Mouse (Mus musculus) liver, postnatal 0 days (tissue): ENCODE results near the gene Inafm1. TPM values are rescaled to one million over a fixed set of nuclear protein-coding genes. Genes with fewer than 3 reads are reported as not detected.
"Not testable (repeated sequence)": the region's sequence is repeated elsewhere in the genome, so short reads cannot be mapped to it uniquely, and the experiment has no call there.

Source experiments
- ATAC-seq: fragments of 200-750 bp; cut with Nextera tagmentation; 2 replicates; pipeline ENCODE4 v1.8.0; 2017; ENCODE audit warnings: mild to moderate bottlenecking, moderate library complexity
- DNase-seq: peaks from one replicate; pipeline ENCODE4 v3.0.0-alpha.2; 2016
- H3K27ac ChIP-seq: fragments of 300-500 bp; sonication (generic); 2 replicates; pipeline ENCODE4 v1.5.1; 2014; ENCODE audit warnings: antibody characterized with exemption, moderate library complexity, mild to moderate bottlenecking, low read depth
- H3K27me3 ChIP-seq: fragments of 300-500 bp; sonication (generic); 2 replicates; pipeline ENCODE4 v1.6.1; 2014; ENCODE audit warnings: low read length, control low read depth, mixed read lengths; ENCODE audit not compliant: insufficient read depth
- H3K36me3 ChIP-seq: fragments of 300-500 bp; sonication (generic); replicated peaks from 2 replicates; pipeline ENCODE4 v1.6.1; 2014; ENCODE audit warnings: mild to moderate bottlenecking, control low read depth, low read length, moderate library complexity, mixed read lengths; ENCODE audit not compliant: insufficient read depth
- H3K4me1 ChIP-seq: fragments of 300-500 bp; sonication (generic); 2 replicates; pipeline ENCODE4 v1.6.1; 2014; ENCODE audit warnings: antibody characterized with exemption, mild to moderate bottlenecking, control low read depth; ENCODE audit not compliant: insufficient read depth
- H3K4me2 ChIP-seq: fragments of 300-500 bp; sonication (generic); 2 replicates; pipeline ENCODE4 v1.6.1; 2014; ENCODE audit warnings: low read depth, mild to moderate bottlenecking, low read length, moderate library complexity, mixed read lengths
- H3K4me3 ChIP-seq: fragments of 300-500 bp; sonication (generic); 2 replicates; pipeline ENCODE4 v1.5.1; 2014; ENCODE audit warnings: low read depth, low read length
- H3K9ac ChIP-seq: fragments of 300-500 bp; sonication (generic); replicated peaks from 2 replicates; pipeline ENCODE4 v1.6.1; 2014; ENCODE audit warnings: mild to moderate bottlenecking, moderate library complexity
- H3K9me3 ChIP-seq: fragments of 300-500 bp; sonication (generic); 2 replicates; pipeline ENCODE4 v1.6.1; 2016; ENCODE audit warnings: mild to moderate bottlenecking, control low read depth, low read length, mixed read lengths
- CTCF ChIP-seq: sonication (generic); IDR thresholded peaks from 2 replicates; pipeline ENCODE4 v1.5.1; 2016; ENCODE audit warnings: antibody characterized with exemption, low read depth
- EP300 ChIP-seq: IDR thresholded peaks from 2 replicates; pipeline ENCODE4 v1.6.1; 2016; ENCODE audit warnings: antibody characterized with exemption, low read depth, mild to moderate bottlenecking
- WGBS: fragments of 180-500 bp; shearing (Covaris S2); extraction: QIAGEN DNeasy Blood & Tissue Kit; methylation state at CpG from one replicate; pipeline ENCODE4 v1.1.7; 2014; ENCODE audit not compliant: insufficient replicate concordance; 5-methylcytosine and 5-hydroxymethylcytosine counted together
- polyA plus RNA-seq: library from polyadenylated mRNA; unstranded; fragments of >200 nt; fragmentation: Nextera tagmentation; extraction: Ambion mirVana; gene quantifications from 2 replicates; pipeline ENCODE4 v1.2.1, GENCODE M21; 2015

Inafm1 gene
- polyA plus RNA-seq, 1 experiment from 2014 or later: 7.5 TPM

DNA sequence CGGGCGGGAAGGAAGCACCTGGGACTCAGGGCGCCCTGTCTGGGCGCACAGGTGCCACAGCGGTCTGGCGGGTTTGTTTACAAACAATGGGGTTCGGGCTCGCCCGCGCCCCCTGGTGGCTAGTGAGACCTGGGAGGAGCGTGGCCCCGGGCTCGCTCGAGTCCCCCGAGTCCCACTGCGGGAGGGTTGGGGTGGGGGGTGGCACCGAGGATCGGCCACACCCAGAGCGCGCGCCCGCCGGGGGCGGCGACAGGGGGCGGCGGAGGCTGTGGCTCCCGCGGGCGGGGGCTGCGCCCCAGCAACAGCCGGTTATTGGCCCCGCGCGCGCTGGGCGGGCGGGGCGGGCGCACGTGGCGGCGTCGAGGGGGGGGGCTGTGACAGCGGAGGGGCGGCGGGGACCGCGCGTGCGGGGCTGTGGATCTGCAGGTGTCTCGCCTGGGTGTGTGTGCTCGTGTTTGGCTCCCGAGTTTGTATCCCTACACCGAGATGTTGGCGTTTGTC lies 36.7 kb upstream of the Inafm1 start:
- H3K27me3 ChIP-seq: peaks cover 2% of the 10 kb centered on the region; the same call in 1 of the 2 replicates
- peak; percentile 94 for DNase-seq
- no peaks in the 10 kb centered on the region for H3K36me3 ChIP-seq
- peak overlapping the region; percentile 81 for H3K4me3 ChIP-seq
- under 1% methylated on average over 38 of the region's 56 CpGs for WGBS
- peaks cover 45% of the 10 kb centered on the region for H3K4me1 ChIP-seq
- H3K27ac ChIP-seq: peak overlapping the region; percentile 99
- H3K4me2 ChIP-seq: peak overlapping the region; percentile 100
- H3K9ac ChIP-seq: peak overlapping the region; percentile 95
- TF ChIP-seq EP300 (no peak), CTCF (peak; percentile 88)
- H3K9me3 ChIP-seq: no peaks in the 10 kb centered on the region
- ATAC-seq: peak; percentile 45

DNA sequence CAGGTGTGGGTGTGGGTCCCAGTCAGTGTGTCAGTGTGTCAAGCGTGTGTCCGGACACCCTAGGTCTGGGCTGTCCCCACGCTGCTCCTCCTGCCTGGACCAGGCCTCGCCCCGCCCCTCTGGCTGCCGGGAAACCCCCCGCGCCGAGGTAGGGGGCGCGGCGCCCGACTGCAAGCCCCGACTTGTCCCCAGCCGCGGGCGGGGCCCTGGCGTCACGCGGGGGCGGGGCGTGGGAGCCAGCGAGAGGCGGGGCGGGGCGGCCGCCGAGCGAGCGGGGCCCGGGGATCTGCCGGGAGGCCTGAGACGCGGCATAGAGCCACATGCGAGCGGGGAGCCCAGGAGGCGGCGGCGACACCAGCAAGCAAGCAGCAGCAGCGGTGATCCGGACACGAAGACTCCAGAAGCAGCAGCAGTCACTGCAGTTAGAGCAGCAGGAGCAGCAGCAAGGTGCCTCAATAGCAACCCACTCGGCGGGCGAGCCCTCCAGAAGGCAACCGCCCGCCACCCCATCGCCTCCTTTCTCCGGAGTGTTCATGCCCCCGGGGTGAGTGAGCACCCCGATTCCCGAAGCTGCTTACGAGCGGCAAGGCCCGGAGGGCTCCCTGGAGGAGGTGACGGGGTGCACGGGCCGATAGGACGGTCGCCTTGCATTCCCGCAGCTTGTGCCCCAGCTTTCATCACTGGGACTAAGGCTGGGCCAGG lies 36.1 kb upstream of the Inafm1 start:
- H3K27me3 ChIP-seq: peaks cover 2% of the 10 kb centered on the region; the same call in 1 of the 2 replicates
- DNase-seq (peak; percentile 93), ATAC-seq (peak; percentile 63)
- peak overlapping the region; percentile 99 for H3K27ac ChIP-seq
- H3K9ac ChIP-seq: peak overlapping the region; percentile 95
- no peaks in the 10 kb centered on the region for H3K36me3 ChIP-seq
- WGBS: under 1% methylated on average over 53 of the region's 61 CpGs
- TF ChIP-seq EP300: no peak; the same call in 1 of the 2 replicates
- H3K4me3 ChIP-seq: peak overlapping the region; percentile 81
- H3K4me2 ChIP-seq: peak overlapping the region; percentile 100
- H3K9me3 ChIP-seq: no peaks in the 10 kb centered on the region
- peaks cover 44% of the 10 kb centered on the region for H3K4me1 ChIP-seq

DNA sequence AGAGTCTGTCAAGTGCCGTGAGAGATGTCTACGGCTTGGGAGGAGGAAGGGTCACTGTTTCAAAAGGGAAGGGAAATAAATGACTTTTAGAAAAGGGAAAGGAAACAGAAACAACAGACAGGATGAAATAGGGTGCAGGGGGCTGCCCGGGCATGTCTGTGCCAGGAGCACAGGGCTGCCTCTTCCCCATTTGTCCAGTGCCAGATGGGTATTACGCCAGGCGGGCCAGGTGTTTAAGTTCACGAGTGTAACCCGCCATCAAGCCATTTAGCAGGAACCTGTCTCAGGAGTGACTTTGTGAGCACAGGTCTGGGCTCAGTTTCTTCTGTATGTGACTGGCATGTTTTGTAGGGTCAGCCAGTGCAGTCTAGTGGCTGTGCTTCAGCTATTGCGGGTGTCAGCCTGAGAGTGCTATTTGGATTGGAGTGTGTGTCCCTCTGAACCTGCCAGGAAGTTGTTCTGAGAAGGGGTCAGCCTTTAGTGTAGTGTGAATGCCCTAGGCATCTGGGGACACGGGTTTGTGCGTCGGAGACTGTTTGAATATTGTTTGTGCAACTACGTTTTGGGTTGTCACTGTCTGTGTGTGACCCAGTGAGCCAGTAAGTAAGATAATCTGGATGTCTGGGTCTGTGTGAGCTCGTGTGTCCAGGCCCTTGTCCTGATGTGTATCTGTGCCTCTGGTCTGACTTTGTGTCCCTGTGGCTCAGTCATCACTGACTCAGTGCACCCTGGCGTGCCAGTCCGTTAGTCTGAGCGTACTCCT lies 35.3 kb upstream of the Inafm1 start:
- H3K27ac ChIP-seq: peak overlapping the region; percentile 99
- H3K9ac ChIP-seq: peak overlapping the region; percentile 95
- peak; percentile 1 for ATAC-seq
- TF ChIP-seq CTCF (no peak), EP300 (no peak)
- peaks cover 2% of the 10 kb centered on the region; the same call in 1 of the 2 replicates for H3K27me3 ChIP-seq
- no peaks in the 10 kb centered on the region for H3K9me3 ChIP-seq
- H3K4me1 ChIP-seq: peaks cover 39% of the 10 kb centered on the region
- 27% methylated on average over 16 of the region's 16 CpGs for WGBS
- H3K4me3 ChIP-seq: peak overlapping the region; percentile 81
- peak; percentile 51 for DNase-seq
- H3K36me3 ChIP-seq: no peaks in the 10 kb centered on the region
- peak overlapping the region; percentile 100 for H3K4me2 ChIP-seq

DNA sequence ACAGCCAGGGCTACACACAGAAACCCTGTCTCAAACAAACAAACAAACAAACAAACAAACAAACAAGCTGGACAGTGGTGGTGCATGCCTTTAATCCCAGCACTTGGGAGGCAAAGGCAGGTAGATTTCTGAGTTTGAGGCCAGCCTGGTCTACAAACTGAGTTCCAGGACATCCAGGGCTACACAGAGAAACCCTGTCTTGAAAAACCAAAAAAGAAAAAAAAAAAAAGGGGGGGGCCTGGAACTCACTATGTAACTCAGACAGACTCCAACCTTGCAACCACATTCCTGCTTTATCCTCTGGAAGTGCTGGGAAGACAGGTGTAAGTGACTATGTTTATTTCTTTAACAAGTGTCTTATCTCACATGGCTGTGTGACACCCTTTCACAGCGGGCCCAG lies 34.7 kb upstream of the Inafm1 start, which contains the start of gene Bbc3:
Bbc3 (plus strand) TSS at position 301 of the 400 bp plus-strand sequence.
- H3K27me3 ChIP-seq, DNase-seq, H3K9me3 ChIP-seq, H3K36me3 ChIP-seq, ATAC-seq: not testable (repeated sequence)
- 31% methylated on average over 1 of the region's 1 CpGs for whole genome bisulfite sequencing
- peak within 1 kb of the TSS; percentile 99 for H3K27ac ChIP-seq
- H3K4me2 ChIP-seq: peak within 1 kb of the TSS; percentile 100
- peaks cover 34% of the 10 kb centered on the region for H3K4me1 ChIP-seq
- peak within 1 kb of the TSS; percentile 95 for H3K9ac ChIP-seq
- H3K4me3 ChIP-seq: peak within 1 kb of the TSS; percentile 81

DNA sequence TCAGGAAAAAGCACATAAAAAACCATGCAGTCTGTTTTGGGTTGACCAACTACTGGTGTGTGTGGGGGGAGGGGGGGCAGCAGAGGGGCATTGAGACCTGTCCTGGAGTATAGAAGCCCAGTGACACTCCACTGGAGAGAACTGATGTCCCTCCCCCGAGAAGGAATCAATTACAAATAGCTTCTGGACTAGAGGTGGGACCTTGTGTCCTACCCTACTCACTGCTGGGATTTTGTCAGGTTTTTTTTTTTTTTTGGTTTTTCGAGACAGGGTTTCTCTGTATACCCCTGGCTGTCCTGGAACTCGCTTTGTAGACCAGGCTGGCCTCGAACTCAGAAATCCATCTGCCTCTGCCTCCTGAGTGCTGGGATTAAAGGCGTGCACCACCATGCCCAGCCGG lies 33.7 kb upstream of the Inafm1 start:
- not testable (repeated sequence) for H3K4me3 ChIP-seq, DNase-seq, H3K4me2 ChIP-seq, ATAC-seq, H3K9ac ChIP-seq, H3K27me3 ChIP-seq, H3K36me3 ChIP-seq, H3K27ac ChIP-seq, H3K9me3 ChIP-seq
- WGBS: 69% methylated on average over 6 of the region's 6 CpGs
- peaks cover 25% of the 10 kb centered on the region for H3K4me1 ChIP-seq

DNA sequence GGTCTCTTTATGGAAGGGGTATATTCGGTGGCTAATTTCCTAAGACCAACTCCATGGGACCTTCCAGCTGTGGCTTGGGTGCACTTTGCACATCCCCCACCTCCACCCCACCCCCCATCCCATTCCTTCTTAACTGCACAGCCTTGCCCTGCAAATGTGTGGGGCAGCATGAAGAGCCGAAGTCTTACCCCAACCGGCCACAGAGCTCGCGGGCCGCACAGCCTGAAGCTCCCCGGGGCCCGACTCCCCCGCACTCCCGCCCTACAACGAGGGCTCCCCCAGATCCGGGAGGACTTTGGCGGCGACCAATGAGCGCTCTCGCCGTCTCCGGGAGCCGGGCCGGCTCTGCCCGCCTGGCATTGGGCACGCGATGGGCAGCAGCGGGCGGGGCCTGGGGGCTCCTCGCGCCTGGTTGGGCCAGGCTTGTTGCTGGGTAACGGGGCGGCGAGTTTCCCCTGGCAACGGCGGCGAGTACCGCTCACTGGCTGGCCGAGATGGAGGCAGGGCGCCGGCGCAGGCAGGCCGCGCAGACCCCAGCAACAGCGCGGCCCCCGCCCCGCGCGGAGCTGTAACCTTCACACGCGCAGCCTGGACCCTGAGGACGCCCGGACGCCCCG lies 26.1 kb upstream of the Inafm1 start:
- no peaks in the 10 kb centered on the region for H3K9me3 ChIP-seq
- peaks cover 14% of the 10 kb centered on the region for H3K27me3 ChIP-seq
- no peaks in the 10 kb centered on the region for H3K36me3 ChIP-seq
- peak overlapping the region; percentile 4; the same call in 1 of the 2 replicates for H3K4me3 ChIP-seq
- TF ChIP-seq CTCF (no peak), EP300 (no peak)
- peak overlapping the region; percentile 54 for H3K4me2 ChIP-seq
- 5% methylated on average over 52 of the region's 52 CpGs for WGBS
- no peak for ATAC-seq
- peaks cover 22% of the 10 kb centered on the region for H3K4me1 ChIP-seq
- no peak overlapping the region for H3K9ac ChIP-seq
- no peak overlapping the region for H3K27ac ChIP-seq
- DNase-seq: peak; percentile 76
